Mouse (Mus musculus): Measurements from ENCODE around the gene Adamts13. TPM values are rescaled to one million over a fixed set of nuclear protein-coding genes. Genes with fewer than 3 reads are reported as not detected.

Gene Adamts13
- polyA plus RNA-seq, 1 experiment, result 0.09 TPM

- Histone ChIP-seq H3K79me3 (ENCODE audit: low read depth) (no peaks in the 10 kb centered on the region), H3K4me3 (ENCODE audit: insufficient read depth, poor library complexity, severe bottlenecking) (no peak overlapping the region), H3K27me3 (ENCODE audit: control insufficient read depth, insufficient read depth, insufficient read length) (no peaks in the 10 kb centered on the region), H3K36me3 (ENCODE audit: control insufficient read depth, insufficient read depth) (peaks cover 46% of the 10 kb centered on the region), H3ac (ENCODE audit: control insufficient read depth, insufficient read length, low read depth) (no peak overlapping the region), H3K79me2 (ENCODE audit: control insufficient read depth, insufficient read depth) (no peaks in the 10 kb centered on the region)
- no peak for TF ChIP-seq CEBPB (IDR thresholded peaks at IDR 0.05; ENCODE audit: low read depth)
- TF ChIP-seq FOSL1 (IDR thresholded peaks at IDR 0.05; ENCODE audit: insufficient read depth, low read length, poor library complexity, severe bottlenecking), result no peak
- no peak for TF ChIP-seq CTCF (IDR thresholded peaks at IDR 0.05; ENCODE audit: control insufficient read depth, insufficient read depth, insufficient read length)
- TF ChIP-seq MYOG (IDR thresholded peaks at IDR 0.05; ENCODE audit: control insufficient read depth, extremely low read depth, insufficient read length), result no peak
- no peak for TF ChIP-seq USF1 (IDR thresholded peaks at IDR 0.05; ENCODE audit: low read depth)
- no peak for TF ChIP-seq MYOD1 (IDR thresholded peaks at IDR 0.05; ENCODE audit: control insufficient read depth, insufficient read length, low read depth)
- TF ChIP-seq MAX (IDR thresholded peaks at IDR 0.05), result no peak
These were observed 21.8 kb upstream of the Adamts13 start for GRCm38 (mm10) chr2:26951346-26951905.

DNA sequence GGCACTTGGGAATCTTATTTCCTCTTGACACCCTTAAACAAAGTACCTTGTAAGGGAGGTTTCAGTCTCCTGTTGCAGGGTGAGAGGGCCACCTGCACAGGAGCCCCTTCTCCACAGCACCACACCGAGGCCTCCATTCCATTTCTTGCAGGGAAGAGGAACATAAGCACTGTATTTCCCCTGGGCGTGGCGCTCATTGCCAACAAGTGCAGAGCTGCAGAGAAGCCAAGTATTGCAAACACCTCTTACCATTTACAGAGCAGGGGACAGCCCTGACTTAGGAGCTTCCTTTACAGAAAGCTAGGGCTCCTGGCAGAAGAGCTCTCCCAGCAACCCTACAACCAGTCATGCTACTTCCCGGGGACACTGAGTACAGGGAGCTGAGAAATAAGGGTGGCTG, 21.0 kb upstream of the Adamts13 start:
- Histone ChIP-seq H3K79me2 (ENCODE audit: control insufficient read depth, insufficient read depth) (no peaks in the 10 kb centered on the region), H3K79me3 (ENCODE audit: low read depth) (no peaks in the 10 kb centered on the region), H3K36me3 (ENCODE audit: control insufficient read depth, insufficient read depth) (peaks cover 54% of the 10 kb centered on the region), H3K27me3 (ENCODE audit: control insufficient read depth, insufficient read depth, insufficient read length) (no peaks in the 10 kb centered on the region), H3ac (ENCODE audit: control insufficient read depth, insufficient read length, low read depth) (no peak overlapping the region), H3K4me3 (ENCODE audit: insufficient read depth, poor library complexity, severe bottlenecking) (no peak overlapping the region)
- TF ChIP-seq CTCF (IDR thresholded peaks at IDR 0.05; ENCODE audit: control insufficient read depth, insufficient read depth, insufficient read length) (no peak), MYOG (IDR thresholded peaks at IDR 0.05; ENCODE audit: control insufficient read depth, extremely low read depth, insufficient read length) (no peak), CEBPB (IDR thresholded peaks at IDR 0.05; ENCODE audit: low read depth) (no peak), MYOD1 (IDR thresholded peaks at IDR 0.05; ENCODE audit: control insufficient read depth, insufficient read length, low read depth) (no peak), USF1 (IDR thresholded peaks at IDR 0.05; ENCODE audit: low read depth) (no peak), FOSL1 (IDR thresholded peaks at IDR 0.05; ENCODE audit: insufficient read depth, low read length, poor library complexity, severe bottlenecking) (no peak), MAX (IDR thresholded peaks at IDR 0.05) (no peak)

DNA sequence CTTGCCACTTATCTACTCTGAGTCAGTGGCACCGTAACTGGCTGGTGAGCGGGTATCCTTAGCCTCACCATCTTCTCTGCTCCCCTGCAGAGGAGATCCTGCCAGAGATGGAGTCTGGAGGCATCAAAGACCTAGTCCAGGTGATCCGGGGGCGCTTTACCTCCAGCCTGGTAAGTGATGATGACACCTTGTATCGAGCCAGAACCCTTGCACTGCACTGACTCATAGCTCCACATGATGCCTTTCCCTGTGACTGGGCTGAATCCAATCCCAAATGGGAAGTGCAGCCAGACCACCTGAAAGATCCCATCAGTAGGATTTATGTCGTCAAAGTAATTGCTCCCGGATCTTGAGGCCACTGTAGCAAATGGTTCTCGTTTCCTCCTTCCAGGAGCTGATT, 20.4 kb upstream of the Adamts13 start:
- Histone ChIP-seq H3K27me3 (ENCODE audit: control insufficient read depth, insufficient read depth, insufficient read length) (no peaks in the 10 kb centered on the region), H3K36me3 (ENCODE audit: control insufficient read depth, insufficient read depth) (peaks cover 61% of the 10 kb centered on the region), H3K79me3 (ENCODE audit: low read depth) (no peaks in the 10 kb centered on the region), H3K4me3 (ENCODE audit: insufficient read depth, poor library complexity, severe bottlenecking) (no peak overlapping the region), H3ac (ENCODE audit: control insufficient read depth, insufficient read length, low read depth) (no peak overlapping the region), H3K79me2 (ENCODE audit: control insufficient read depth, insufficient read depth) (no peaks in the 10 kb centered on the region)
- TF ChIP-seq CEBPB (IDR thresholded peaks at IDR 0.05; ENCODE audit: low read depth) (no peak), MYOD1 (IDR thresholded peaks at IDR 0.05; ENCODE audit: control insufficient read depth, insufficient read length, low read depth) (no peak), FOSL1 (IDR thresholded peaks at IDR 0.05; ENCODE audit: insufficient read depth, low read length, poor library complexity, severe bottlenecking) (no peak), MYOG (IDR thresholded peaks at IDR 0.05; ENCODE audit: control insufficient read depth, extremely low read depth, insufficient read length) (no peak)

GRCm38 (mm10) chr2:26954735-26955395, 18.4 kb upstream of the Adamts13 start:
- H3K4me3 ChIP-seq (ENCODE audit: insufficient read depth, poor library complexity, severe bottlenecking), result no peak overlapping the region
- H3K79me3 ChIP-seq (ENCODE audit: low read depth), result no peaks in the 10 kb centered on the region
- TF ChIP-seq MAX (IDR thresholded peaks at IDR 0.05) (no peak), CTCF (IDR thresholded peaks at IDR 0.05; ENCODE audit: control insufficient read depth, insufficient read depth, insufficient read length) (no peak), USF1 (IDR thresholded peaks at IDR 0.05; ENCODE audit: low read depth) (no peak), FOSL1 (IDR thresholded peaks at IDR 0.05; ENCODE audit: insufficient read depth, low read length, poor library complexity, severe bottlenecking) (no peak), CEBPB (IDR thresholded peaks at IDR 0.05; ENCODE audit: low read depth) (no peak), MYOG (IDR thresholded peaks at IDR 0.05; ENCODE audit: control insufficient read depth, extremely low read depth, insufficient read length) (no peak), MYOD1 (IDR thresholded peaks at IDR 0.05; ENCODE audit: control insufficient read depth, insufficient read length, low read depth) (no peak)
- H3K79me2 ChIP-seq (ENCODE audit: control insufficient read depth, insufficient read depth), result peaks cover 6% of the 10 kb centered on the region
- H3ac ChIP-seq (ENCODE audit: control insufficient read depth, insufficient read length, low read depth), result no peak overlapping the region
- H3K27me3 ChIP-seq (ENCODE audit: control insufficient read depth, insufficient read depth, insufficient read length), result no peaks in the 10 kb centered on the region
- peaks cover 77% of the 10 kb centered on the region for H3K36me3 ChIP-seq (ENCODE audit: control insufficient read depth, insufficient read depth)

DNA sequence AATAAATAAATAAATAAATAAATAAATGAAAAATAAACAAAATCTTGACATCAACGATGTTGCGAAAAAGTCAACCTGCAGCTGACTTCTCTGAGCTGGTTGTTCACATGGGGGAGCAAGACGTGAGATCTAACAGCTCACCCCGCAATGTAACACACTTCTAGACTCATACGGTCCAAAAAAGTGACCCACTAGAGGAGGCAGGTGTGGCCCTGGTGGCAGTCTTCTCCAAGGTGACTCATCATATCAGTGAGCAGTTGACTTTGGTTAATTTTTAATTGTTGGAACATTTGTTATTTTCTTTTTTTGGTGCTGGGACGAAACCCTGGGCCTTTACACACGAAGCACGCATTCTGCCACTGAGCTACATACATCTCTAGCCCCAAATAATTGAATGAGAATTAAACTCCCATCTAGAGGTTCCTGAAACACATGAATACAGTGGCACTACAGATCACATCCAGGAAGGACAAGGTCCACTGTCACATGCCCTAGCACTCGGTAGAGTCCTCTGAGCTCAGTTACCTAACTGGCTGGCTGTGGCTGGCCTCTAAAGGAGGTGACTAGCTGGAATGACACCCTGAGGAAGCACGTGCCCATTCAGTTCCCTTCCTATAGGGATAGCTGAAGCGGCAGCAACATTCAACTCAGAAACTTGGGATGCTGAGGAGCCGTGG, 16.3 kb upstream of the Adamts13 start:
- Histone ChIP-seq H3ac (ENCODE audit: control insufficient read depth, insufficient read length, low read depth) (no peak overlapping the region), H3K79me3 (ENCODE audit: low read depth) (peaks cover 4% of the 10 kb centered on the region), H3K79me2 (ENCODE audit: control insufficient read depth, insufficient read depth) (peaks cover 27% of the 10 kb centered on the region), H3K36me3 (ENCODE audit: control insufficient read depth, insufficient read depth) (peaks cover 89% of the 10 kb centered on the region), H3K4me3 (ENCODE audit: insufficient read depth, poor library complexity, severe bottlenecking) (no peak overlapping the region), H3K27me3 (ENCODE audit: control insufficient read depth, insufficient read depth, insufficient read length) (no peaks in the 10 kb centered on the region)
- TF ChIP-seq MYOG (IDR thresholded peaks at IDR 0.05; ENCODE audit: control insufficient read depth, extremely low read depth, insufficient read length), result no peak
